Mouse (Mus musculus) hindbrain, embryonic 15.5 days (tissue): ENCODE measurements around the gene Ftsj3. TPM values are rescaled to one million over a fixed set of nuclear protein-coding genes. Genes with fewer than 3 reads are reported as not detected.

Experiments used
- ATAC-seq: fragments of 200-750 bp; cut with Nextera tagmentation; 2 replicates; pipeline ENCODE4 v1.8.0; 2017; ENCODE audit warnings: low read depth, moderate number of reproducible peaks, moderate TSS enrichment; ENCODE audit not compliant: low FRiP score
- H3K27ac ChIP-seq: fragments of 300-500 bp; sonication (generic); replicated peaks from 2 replicates; pipeline ENCODE4 v1.5.1; 2015; ENCODE audit warnings: mild to moderate bottlenecking, inconsistent platforms
- H3K27me3 ChIP-seq: fragments of 300-500 bp; sonication (generic); 2 replicates; pipeline ENCODE4 v1.6.1; 2015; ENCODE audit warnings: control low read depth, inconsistent platforms
- H3K36me3 ChIP-seq: fragments of 300-500 bp; sonication (generic); 2 replicates; pipeline ENCODE4 v1.6.1; 2015; ENCODE audit warnings: control low read depth, inconsistent platforms
- H3K4me1 ChIP-seq: fragments of 300-500 bp; sonication (generic); replicated peaks from 2 replicates; pipeline ENCODE4 v1.6.1; 2015; ENCODE audit warnings: control low read depth, inconsistent platforms
- H3K4me2 ChIP-seq: fragments of 300-500 bp; sonication (generic); 2 replicates; pipeline ENCODE4 v1.6.1; 2015; ENCODE audit warnings: moderate library complexity, mild to moderate bottlenecking, inconsistent platforms
- H3K4me3 ChIP-seq: fragments of 300-500 bp; sonication (generic); 2 replicates; pipeline ENCODE4 v1.5.1; 2015; ENCODE audit warnings: mild to moderate bottlenecking, inconsistent platforms
- H3K9ac ChIP-seq: fragments of 300-500 bp; sonication (generic); 2 replicates; pipeline ENCODE4 v1.6.1; 2015; ENCODE audit warnings: inconsistent platforms
- H3K9me3 ChIP-seq: fragments of 300-500 bp; sonication (generic); 2 replicates; pipeline ENCODE4 v1.6.1; 2016; ENCODE audit warnings: control low read depth, inconsistent platforms
- WGBS: fragments of 180-500 bp; shearing (Covaris S2); methylation state at CpG from one replicate; pipeline ENCODE4 v1.1.7; 2015; 5-methylcytosine and 5-hydroxymethylcytosine counted together
- polyA plus RNA-seq: library from polyadenylated mRNA; unstranded; fragments of >200 nt; fragmentation: Nextera tagmentation; extraction: Ambion mirVana; gene quantifications from 2 replicates; pipeline ENCODE4 v1.2.1, GENCODE M21; 2015

The Ftsj3 gene
- polyA plus RNA-seq, result 35.4 and 36.0 TPM in 2 replicates

- H3K9ac ChIP-seq, result peak within 1 kb of the TSS; percentile 92
- H3K27me3 ChIP-seq, result no peaks in the 10 kb centered on the region
- H3K36me3 ChIP-seq, result peaks cover 46% of the 10 kb centered on the region
- H3K9me3 ChIP-seq, result no peaks in the 10 kb centered on the region
- peak within 1 kb of the TSS; percentile 91 for H3K27ac ChIP-seq
- peak within 1 kb of the TSS; percentile 94 for H3K4me3 ChIP-seq
- under 1% methylated on average over 42 of the region's 42 CpGs for WGBS
- peak; percentile 96 for ATAC-seq
- peaks cover 24% of the 10 kb centered on the region for H3K4me1 ChIP-seq
- peak within 1 kb of the TSS; percentile 97 for H3K4me2 ChIP-seq
These were observed at the start of gene Ftsj3, which contains the start of gene Psmc5 for GRCm38 (mm10) chr11:106255685-106256451. Gene Ftsj3, minus strand, starts transcription at chr11:106256079. Gene Psmc5, plus strand, starts transcription at chr11:106256154.

DNA sequence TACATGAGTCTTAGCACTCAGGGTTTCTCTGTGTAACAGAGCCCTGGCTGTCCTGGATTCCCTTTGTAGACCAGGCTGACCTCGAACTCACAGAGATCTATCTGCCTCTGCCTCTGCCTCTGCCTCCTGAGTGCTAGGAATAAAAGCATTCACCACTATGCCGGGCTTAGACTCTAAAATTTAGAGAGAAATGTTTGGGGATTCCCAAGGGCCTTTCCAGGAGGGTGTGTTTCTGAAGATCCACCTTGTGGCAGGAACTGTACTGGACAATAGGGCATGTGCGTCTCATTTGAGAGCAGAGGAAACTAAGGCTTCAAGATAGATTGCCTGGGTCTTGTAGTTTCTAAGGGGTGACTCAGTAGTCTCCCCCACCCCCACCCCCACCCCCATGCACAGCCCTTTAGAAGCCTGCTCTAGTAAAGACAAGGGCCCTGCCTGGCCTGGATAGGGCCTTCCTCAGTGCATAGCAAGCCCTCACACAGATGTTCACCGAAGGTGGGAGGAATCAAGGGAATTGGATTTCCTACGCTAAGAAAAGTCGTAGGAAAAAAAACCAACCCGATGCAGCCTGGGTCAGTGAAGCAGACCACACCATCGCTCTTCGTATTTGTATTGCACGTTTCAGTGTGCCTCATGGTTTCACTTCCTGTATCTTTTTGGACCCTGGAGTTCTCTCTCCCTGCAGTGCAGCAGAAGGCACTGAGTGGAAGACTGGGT lies 49.6 kb upstream of the Ftsj3 start:
- Histone ChIP-seq H3K36me3 (no peaks in the 10 kb centered on the region), H3K27me3 (no peaks in the 10 kb centered on the region), H3K4me3 (no peak overlapping the region), H3K4me1 (no peaks in the 10 kb centered on the region), H3K4me2 (no peak overlapping the region), H3K9ac (no peak overlapping the region), H3K9me3 (no peaks in the 10 kb centered on the region), H3K27ac (no peak overlapping the region)
- 84% methylated on average over 10 of the region's 10 CpGs for WGBS
- ATAC-seq, result no peak

- Histone ChIP-seq H3K9me3 (no peaks in the 10 kb centered on the region), H3K36me3 (no peaks in the 10 kb centered on the region), H3K4me3 (no peak overlapping the region), H3K4me1 (no peaks in the 10 kb centered on the region), H3K27ac (no peak overlapping the region), H3K4me2 (no peak overlapping the region), H3K9ac (no peak overlapping the region), H3K27me3 (no peaks in the 10 kb centered on the region)
- no peak for ATAC-seq
- WGBS, result 17% methylated on average over 2 of the region's 2 CpGs
These were observed 46.8 kb upstream of the Ftsj3 start for GRCm38 (mm10) chr11:106302634-106303033.

- no peaks in the 10 kb centered on the region for H3K9me3 ChIP-seq
- H3K27me3 ChIP-seq, result no peaks in the 10 kb centered on the region
- H3K36me3 ChIP-seq, result no peaks in the 10 kb centered on the region
- WGBS, result 84% methylated on average over 9 of the region's 9 CpGs
- no peak within 1 kb of the TSS for H3K4me2 ChIP-seq
- ATAC-seq, result no peak
- H3K9ac ChIP-seq, result no peak within 1 kb of the TSS
- no peaks in the 10 kb centered on the region for H3K4me1 ChIP-seq
- H3K27ac ChIP-seq, result no peak within 1 kb of the TSS
- H3K4me3 ChIP-seq, result no peak within 1 kb of the TSS
These were observed 45.9 kb upstream of the Ftsj3 start, which contains the start of gene Gh for GRCm38 (mm10) chr11:106301765-106302164. Gene Gh, minus strand, starts transcription at chr11:106301865.

DNA sequence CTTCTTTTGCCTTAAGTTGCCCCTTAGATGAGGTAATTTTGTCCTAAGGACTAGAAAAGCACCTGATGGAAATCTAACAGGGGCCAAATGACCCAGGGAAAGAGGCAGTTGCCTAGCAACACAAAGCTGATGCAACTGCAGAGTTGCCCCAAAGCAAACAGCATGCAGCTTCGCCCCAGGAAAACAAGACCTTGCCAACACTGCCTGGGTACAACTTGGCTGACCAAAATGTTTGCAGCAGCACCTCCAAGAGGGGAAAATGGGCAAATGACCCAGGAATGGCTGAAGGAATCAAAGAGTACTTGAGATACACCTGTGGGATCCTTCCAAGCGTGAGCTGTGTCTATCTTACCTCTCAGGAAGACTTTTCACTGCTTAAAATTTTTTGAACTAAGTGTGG lies 36.0 kb upstream of the Ftsj3 start:
- H3K36me3 ChIP-seq, result no peaks in the 10 kb centered on the region
- H3K4me1 ChIP-seq, result no peaks in the 10 kb centered on the region
- WGBS, result 93% methylated on average over 2 of the region's 2 CpGs
- no peak for ATAC-seq
- no peaks in the 10 kb centered on the region for H3K9me3 ChIP-seq
- H3K9ac ChIP-seq, result no peak overlapping the region
- H3K27me3 ChIP-seq, result no peaks in the 10 kb centered on the region
- H3K4me2 ChIP-seq, result no peak overlapping the region
- H3K4me3 ChIP-seq, result no peak overlapping the region
- H3K27ac ChIP-seq, result no peak overlapping the region

DNA sequence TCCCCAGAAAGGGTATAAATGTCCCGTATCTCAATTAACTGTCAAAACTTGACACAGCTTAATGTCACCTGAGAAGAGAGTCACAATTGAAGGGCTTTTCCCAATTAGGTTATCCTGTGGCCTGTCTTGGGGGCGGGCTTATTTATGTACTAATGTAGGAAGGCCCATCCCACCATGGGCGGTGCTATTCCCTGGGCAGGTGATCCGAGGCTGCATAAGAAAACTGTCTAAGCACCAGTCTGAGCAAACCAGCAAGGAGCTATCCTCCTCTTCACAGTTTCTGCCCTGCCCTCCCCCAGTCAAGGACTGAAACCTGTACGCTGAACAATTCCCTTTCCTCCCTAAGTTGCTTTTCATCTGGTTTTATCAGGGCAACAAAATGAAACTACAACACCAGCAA lies 34.5 kb upstream of the Ftsj3 start:
- no peak overlapping the region for H3K9ac ChIP-seq
- no peaks in the 10 kb centered on the region for H3K4me1 ChIP-seq
- WGBS, result 89% methylated on average over 5 of the region's 5 CpGs
- no peaks in the 10 kb centered on the region for H3K9me3 ChIP-seq
- H3K4me2 ChIP-seq, result no peak overlapping the region
- ATAC-seq, result no peak
- H3K27me3 ChIP-seq, result no peaks in the 10 kb centered on the region
- H3K27ac ChIP-seq, result no peak overlapping the region
- H3K36me3 ChIP-seq, result no peaks in the 10 kb centered on the region
- H3K4me3 ChIP-seq, result no peak overlapping the region

DNA sequence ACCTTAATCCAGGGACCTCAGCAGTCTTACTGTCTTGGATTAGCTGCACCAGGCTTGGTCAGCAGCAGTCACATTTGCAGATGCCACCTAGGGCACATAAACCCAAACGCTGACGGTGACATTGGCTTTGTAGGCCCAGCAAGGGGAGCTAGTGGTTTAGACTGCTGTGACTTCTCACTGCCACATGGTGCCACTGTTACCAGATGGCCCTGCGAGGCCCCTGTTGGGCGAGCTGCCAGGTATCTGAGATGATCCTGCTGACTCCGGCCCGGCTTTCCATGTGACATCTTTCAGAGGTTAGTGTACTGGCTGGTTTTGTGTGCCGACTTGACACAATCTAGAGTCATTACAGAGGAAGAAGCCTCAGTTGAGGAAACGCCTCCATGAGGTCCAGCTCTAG lies 33.5 kb upstream of the Ftsj3 start:
- no peaks in the 10 kb centered on the region for H3K4me1 ChIP-seq
- H3K27ac ChIP-seq, result no peak overlapping the region
- no peak for ATAC-seq
- no peak overlapping the region for H3K4me2 ChIP-seq
- no peaks in the 10 kb centered on the region for H3K27me3 ChIP-seq
- no peak overlapping the region for H3K9ac ChIP-seq
- H3K36me3 ChIP-seq, result no peaks in the 10 kb centered on the region
- WGBS, result 59% methylated on average over 8 of the region's 8 CpGs
- H3K9me3 ChIP-seq, result no peaks in the 10 kb centered on the region
- no peak overlapping the region for H3K4me3 ChIP-seq

DNA sequence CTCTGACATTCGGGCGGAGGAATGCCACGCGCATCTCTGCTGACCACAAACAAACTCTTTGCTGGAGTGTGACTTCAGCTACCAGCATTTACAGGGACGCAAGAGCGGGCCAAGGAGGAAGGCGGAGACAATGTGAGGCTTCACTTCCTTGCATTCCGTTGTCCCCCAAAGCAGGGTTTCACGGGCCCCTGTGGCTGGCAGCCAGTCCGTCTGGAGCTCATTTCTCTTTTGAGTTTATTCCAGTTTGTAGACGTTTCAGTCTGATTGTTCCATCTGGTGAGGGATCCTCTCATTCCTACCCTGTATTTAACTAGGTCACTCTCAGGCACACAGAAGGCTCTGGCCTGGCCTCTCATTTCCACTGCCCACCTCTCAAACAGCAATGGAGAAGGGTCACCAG lies 31.1 kb upstream of the Ftsj3 start:
- ATAC-seq, result no peak
- Histone ChIP-seq H3K4me3 (no peak overlapping the region), H3K9ac (no peak overlapping the region), H3K4me2 (no peak overlapping the region), H3K9me3 (no peaks in the 10 kb centered on the region), H3K27ac (no peak overlapping the region), H3K36me3 (no peaks in the 10 kb centered on the region), H3K4me1 (no peaks in the 10 kb centered on the region), H3K27me3 (no peaks in the 10 kb centered on the region)
- WGBS, result 68% methylated on average over 11 of the region's 11 CpGs

DNA sequence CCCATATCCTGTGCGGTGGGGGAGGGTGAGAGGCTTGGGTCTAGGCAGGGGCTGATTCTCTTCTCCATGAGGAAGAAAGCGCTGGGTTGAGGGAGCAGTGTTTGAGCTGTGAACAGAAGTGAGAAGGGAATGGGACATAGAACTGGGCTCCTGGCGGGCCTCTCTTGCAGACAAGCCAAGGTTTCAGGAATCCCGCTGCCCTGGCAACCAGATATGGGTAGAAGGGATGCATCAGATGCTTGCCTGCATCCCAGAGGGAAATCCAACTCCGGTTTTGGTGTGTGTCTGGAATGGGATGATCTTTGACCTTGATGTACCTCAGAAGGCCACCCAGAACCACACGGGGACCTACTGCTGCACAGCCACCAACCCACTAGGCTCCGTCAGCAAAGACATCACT lies 30.3 kb upstream of the Ftsj3 start:
- no peaks in the 10 kb centered on the region for H3K9me3 ChIP-seq
- no peaks in the 10 kb centered on the region for H3K4me1 ChIP-seq
- no peak for ATAC-seq
- H3K36me3 ChIP-seq, result no peaks in the 10 kb centered on the region
- H3K4me2 ChIP-seq, result no peak overlapping the region
- 91% methylated on average over 7 of the region's 7 CpGs for WGBS
- H3K4me3 ChIP-seq, result no peak overlapping the region
- no peak overlapping the region for H3K27ac ChIP-seq
- no peak overlapping the region for H3K9ac ChIP-seq
- no peaks in the 10 kb centered on the region for H3K27me3 ChIP-seq

DNA sequence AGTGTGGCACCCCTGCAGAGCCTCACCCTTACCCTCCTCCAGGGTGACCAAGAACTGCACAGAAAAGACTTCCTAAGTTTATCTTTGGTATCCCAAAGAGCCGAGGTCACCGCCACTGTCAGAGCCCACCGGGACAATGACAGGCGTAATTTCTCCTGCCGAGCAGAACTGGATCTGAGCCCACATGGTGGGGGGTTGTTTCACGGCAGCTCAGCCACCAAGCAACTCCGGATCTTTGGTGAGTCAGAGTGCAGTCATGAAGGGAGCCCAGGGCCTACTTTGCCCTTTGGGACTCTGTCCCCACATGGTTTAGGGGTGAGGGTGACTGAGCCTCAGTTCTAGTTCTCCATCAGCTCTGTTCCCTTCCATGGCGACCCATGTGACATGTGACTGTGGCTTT lies 28.2 kb upstream of the Ftsj3 start:
- ATAC-seq, result no peak
- H3K27me3 ChIP-seq, result no peaks in the 10 kb centered on the region
- 68% methylated on average over 8 of the region's 8 CpGs for WGBS
- H3K27ac ChIP-seq, result no peak overlapping the region
- no peak overlapping the region for H3K9ac ChIP-seq
- no peaks in the 10 kb centered on the region for H3K36me3 ChIP-seq
- H3K4me3 ChIP-seq, result no peak overlapping the region
- H3K9me3 ChIP-seq, result no peaks in the 10 kb centered on the region
- no peaks in the 10 kb centered on the region for H3K4me1 ChIP-seq
- H3K4me2 ChIP-seq, result no peak overlapping the region

GRCm38 (mm10) chr11:106283371-106283770 lies 27.5 kb upstream of the Ftsj3 start:
- no peak for ATAC-seq
- Histone ChIP-seq H3K27me3 (no peaks in the 10 kb centered on the region), H3K27ac (no peak overlapping the region), H3K9ac (no peak overlapping the region), H3K4me3 (no peak overlapping the region), H3K4me2 (no peak overlapping the region), H3K4me1 (no peaks in the 10 kb centered on the region), H3K36me3 (no peaks in the 10 kb centered on the region), H3K9me3 (no peaks in the 10 kb centered on the region)
- WGBS, result 93% methylated on average over 4 of the region's 4 CpGs

- Histone ChIP-seq H3K9me3 (no peaks in the 10 kb centered on the region), H3K9ac (no peak overlapping the region), H3K27ac (no peak overlapping the region), H3K36me3 (no peaks in the 10 kb centered on the region), H3K4me1 (no peaks in the 10 kb centered on the region), H3K4me3 (no peak overlapping the region), H3K27me3 (no peaks in the 10 kb centered on the region), H3K4me2 (no peak overlapping the region)
- 89% methylated on average over 6 of the region's 6 CpGs for WGBS
- no peak for ATAC-seq
These were observed 26.6 kb upstream of the Ftsj3 start for GRCm38 (mm10) chr11:106282452-106282851.
